Mouse (Mus musculus) stomach, embryonic 14.5 days (tissue): ENCODE measurements around the gene Hmox1. TPM values are rescaled to one million over a fixed set of nuclear protein-coding genes. Genes with fewer than 3 reads are reported as not detected.

Experiments used
- ATAC-seq: fragments of 200-750 bp; cut with Nextera tagmentation; 2 replicates; pipeline ENCODE4 v1.8.0; 2017; ENCODE audit warnings: low read depth, moderate TSS enrichment; ENCODE audit not compliant: insufficient number of reproducible peaks, insufficient read depth, low FRiP score
- H3K27ac ChIP-seq: fragments of 300-500 bp; sonication (generic); 2 replicates; pipeline ENCODE4 v1.5.1; 2014; ENCODE audit warnings: mild to moderate bottlenecking, low read length, moderate library complexity, mixed read lengths
- H3K27me3 ChIP-seq: fragments of 300-500 bp; sonication (generic); 2 replicates; pipeline ENCODE4 v1.6.1; 2014; ENCODE audit warnings: low read length, control low read depth, mixed read lengths; ENCODE audit not compliant: control insufficient read depth, insufficient read depth
- H3K36me3 ChIP-seq: fragments of 300-500 bp; sonication (generic); 2 replicates; pipeline ENCODE4 v1.6.1; 2014; ENCODE audit warnings: mild to moderate bottlenecking, control low read depth, low read length, moderate library complexity, mixed read lengths; ENCODE audit not compliant: control insufficient read depth, insufficient read depth
- H3K4me1 ChIP-seq: fragments of 300-500 bp; sonication (generic); 2 replicates; pipeline ENCODE4 v1.6.1; 2014; ENCODE audit warnings: low read length, control low read depth, mixed read lengths; ENCODE audit not compliant: control insufficient read depth, insufficient read depth
- H3K4me2 ChIP-seq: fragments of 300-500 bp; sonication (generic); replicated peaks from 2 replicates; pipeline ENCODE4 v1.6.1; 2014; ENCODE audit warnings: low read depth, low read length, control low read depth
- H3K4me3 ChIP-seq: fragments of 300-500 bp; sonication (generic); 2 replicates; pipeline ENCODE4 v1.5.1; 2014; ENCODE audit warnings: low read depth, low read length, control low read depth
- H3K9ac ChIP-seq: fragments of 300-500 bp; sonication (generic); replicated peaks from 2 replicates; pipeline ENCODE4 v1.6.1; 2014; ENCODE audit warnings: low read depth, mild to moderate bottlenecking, control low read depth, low read length, moderate library complexity, mixed read lengths
- H3K9me3 ChIP-seq: fragments of 300-500 bp; sonication (generic); 2 replicates; pipeline ENCODE4 v1.6.1; 2016; ENCODE audit warnings: low read depth, low read length, control low read depth; ENCODE audit not compliant: control insufficient read depth
- WGBS: fragments of 180-500 bp; shearing (Covaris S2); extraction: QIAGEN DNeasy Blood & Tissue Kit; methylation state at CpG from one replicate; pipeline ENCODE4 v1.1.7; 2014; 5-methylcytosine and 5-hydroxymethylcytosine counted together
- polyA plus RNA-seq: library from polyadenylated mRNA; unstranded; fragments of >200 nt; fragmentation: Nextera tagmentation; extraction: Ambion mirVana; gene quantifications from 2 replicates; pipeline ENCODE4 v1.2.1, GENCODE M21; 2014

The Hmox1 gene
- polyA plus RNA-seq = 7.7 and 8.7 TPM in 2 replicates

DNA sequence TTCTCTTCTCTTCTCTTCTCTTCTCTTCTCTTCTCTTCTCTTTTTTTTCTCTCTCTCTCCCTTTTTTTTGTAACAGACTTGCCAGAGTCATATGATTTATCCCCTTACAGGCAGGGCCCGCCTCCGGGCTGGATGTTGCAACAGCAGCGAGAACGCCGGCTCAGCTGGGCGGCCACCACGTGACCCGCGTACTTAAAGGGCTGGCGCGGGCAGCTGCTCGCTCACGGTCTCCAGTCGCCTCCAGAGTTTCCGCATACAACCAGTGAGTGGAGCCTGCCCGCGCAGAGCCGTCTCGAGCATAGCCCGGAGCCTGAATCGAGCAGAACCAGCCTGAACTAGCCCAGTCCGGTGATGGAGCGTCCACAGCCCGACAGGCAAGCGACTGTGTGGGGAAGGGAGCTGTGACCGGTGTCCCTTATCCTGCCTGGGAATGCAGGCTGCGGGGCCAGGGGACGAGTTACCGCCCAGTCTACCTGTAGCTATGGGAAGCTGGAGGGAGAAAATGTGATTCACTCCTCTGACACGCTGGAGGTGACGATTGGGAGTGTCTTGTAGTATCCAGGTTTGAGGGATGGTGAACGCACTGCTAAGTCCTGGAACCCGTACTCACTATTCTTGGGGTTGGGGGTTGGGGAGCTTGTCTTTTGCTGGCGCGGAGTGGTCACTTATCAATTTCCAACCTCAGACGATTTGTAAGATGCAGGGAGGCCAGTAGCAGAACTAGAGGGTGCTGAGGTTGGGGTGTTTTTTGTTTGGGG, at the start of gene Hmox1:
Hmox1 (plus strand) TSS at position 223 of the 758 bp plus-strand sequence.
- peaks cover 14% of the 10 kb centered on the region for H3K4me1 ChIP-seq
- H3K4me2 ChIP-seq = peak within 1 kb of the TSS; percentile 84
- H3K9ac ChIP-seq = peak within 1 kb of the TSS; percentile 52
- no peaks in the 10 kb centered on the region for H3K27me3 ChIP-seq
- H3K36me3 ChIP-seq = peaks cover 5% of the 10 kb centered on the region; the same call in 1 of the 2 replicates
- H3K9me3 ChIP-seq = no peaks in the 10 kb centered on the region
- peak; percentile 91 for ATAC-seq
- H3K4me3 ChIP-seq = peak within 1 kb of the TSS; percentile 61
- under 1% methylated on average over 36 of the region's 36 CpGs for WGBS
- peak within 1 kb of the TSS; percentile 48; the same call in 1 of the 2 replicates for H3K27ac ChIP-seq

DNA sequence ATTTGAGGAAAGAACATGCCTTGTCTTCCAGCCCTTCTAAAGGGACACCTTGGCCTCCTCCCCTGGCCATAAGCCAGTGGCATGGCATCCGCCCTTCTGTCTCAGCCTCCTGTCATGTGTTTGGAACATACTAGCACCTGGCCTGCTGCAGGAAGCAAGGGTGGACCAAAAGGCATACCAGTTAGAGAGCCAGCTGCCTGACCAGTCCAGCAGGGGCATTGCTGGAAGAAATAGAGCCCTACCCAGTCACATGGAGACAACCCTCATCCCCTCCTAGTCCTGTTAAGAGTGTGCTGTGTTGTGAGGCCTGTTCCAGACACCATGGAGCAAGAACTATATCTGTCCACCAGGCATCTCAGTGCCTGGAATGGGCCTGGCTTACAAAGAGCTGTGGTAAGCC, 47.1 kb upstream of the Hmox1 start:
- Histone ChIP-seq H3K4me2 (no peak overlapping the region), H3K4me1 (no peaks in the 10 kb centered on the region), H3K27ac (no peak overlapping the region), H3K36me3 (no peaks in the 10 kb centered on the region), H3K4me3 (no peak overlapping the region), H3K9me3 (no peaks in the 10 kb centered on the region), H3K27me3 (no peaks in the 10 kb centered on the region), H3K9ac (no peak overlapping the region)
- WGBS = 96% methylated on average over 1 of the region's 1 CpGs
- ATAC-seq = no peak

DNA sequence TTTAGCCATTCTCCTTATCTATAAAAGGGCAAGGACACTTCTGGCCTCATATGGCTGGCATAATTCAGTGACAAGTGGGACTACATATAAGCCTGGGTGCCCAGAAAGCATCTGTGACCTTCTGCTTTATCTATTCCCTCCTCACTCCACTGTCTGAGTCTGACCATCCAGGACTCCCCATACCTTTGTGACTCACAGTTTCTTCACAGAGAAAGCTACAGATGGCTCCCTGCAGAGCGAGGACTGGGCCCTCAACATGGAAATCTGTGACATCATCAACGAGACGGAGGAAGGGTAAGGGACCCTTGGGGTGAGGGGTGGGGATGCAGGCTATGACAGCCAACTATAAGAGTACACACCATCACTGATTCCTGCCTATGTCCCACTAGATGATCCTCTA, 45.6 kb upstream of the Hmox1 start:
- Histone ChIP-seq H3K9ac (no peak overlapping the region), H3K27me3 (no peaks in the 10 kb centered on the region), H3K36me3 (peaks cover 4% of the 10 kb centered on the region; the same call in 1 of the 2 replicates), H3K9me3 (no peaks in the 10 kb centered on the region), H3K4me2 (no peak overlapping the region), H3K4me3 (no peak overlapping the region), H3K4me1 (no peaks in the 10 kb centered on the region), H3K27ac (no peak overlapping the region)
- WGBS = 90% methylated on average over 3 of the region's 3 CpGs
- ATAC-seq = no peak

DNA sequence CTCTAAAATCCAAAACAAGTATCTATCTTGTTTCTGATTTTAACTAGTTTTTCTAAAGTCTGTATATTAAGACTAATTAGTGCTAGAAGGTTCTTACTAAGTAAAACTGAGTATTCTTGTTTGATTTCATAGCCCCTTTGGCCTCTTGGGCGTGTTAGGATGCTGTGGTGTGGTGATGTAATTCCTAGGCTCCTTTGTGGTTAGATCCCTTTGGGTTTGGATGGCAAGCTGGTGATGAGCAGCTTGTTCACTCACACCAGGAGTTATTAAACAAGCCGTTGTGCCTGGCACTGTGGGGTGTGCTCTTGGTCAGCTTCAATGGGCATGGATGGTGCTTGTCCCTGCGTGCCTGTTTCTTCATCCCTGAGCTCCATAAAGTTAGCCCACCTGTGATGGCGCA, 40.1 kb upstream of the Hmox1 start:
- H3K36me3 ChIP-seq = peaks cover 4% of the 10 kb centered on the region; the same call in 1 of the 2 replicates
- no peak overlapping the region for H3K27ac ChIP-seq
- H3K27me3 ChIP-seq = no peaks in the 10 kb centered on the region
- H3K4me1 ChIP-seq = no peaks in the 10 kb centered on the region
- no peak overlapping the region for H3K9ac ChIP-seq
- no peak overlapping the region for H3K4me2 ChIP-seq
- H3K4me3 ChIP-seq = no peak overlapping the region
- no peaks in the 10 kb centered on the region for H3K9me3 ChIP-seq
- 90% methylated on average over 4 of the region's 4 CpGs for WGBS
- ATAC-seq = no peak

DNA sequence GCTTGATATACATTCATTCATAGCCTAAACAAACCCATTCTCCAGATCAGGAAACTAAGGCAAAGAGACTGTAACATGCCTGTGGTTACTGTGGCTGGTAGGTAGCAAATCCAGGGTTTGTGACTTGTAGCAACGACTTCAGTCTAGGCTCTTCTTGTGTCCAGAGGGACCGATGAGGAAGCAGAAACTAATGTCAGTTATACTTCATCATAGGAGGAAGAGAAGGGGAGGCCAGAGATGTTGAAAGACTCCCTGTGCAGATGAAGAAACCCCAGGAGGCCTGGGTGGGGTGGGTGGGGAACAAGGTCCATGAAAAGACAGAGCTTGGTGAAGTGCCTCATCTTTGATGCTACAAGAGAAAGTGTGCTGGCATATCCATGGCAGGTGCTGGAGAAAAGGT, 37.7 kb upstream of the Hmox1 start:
- Histone ChIP-seq H3K4me3 (no peak overlapping the region), H3K27ac (no peak overlapping the region), H3K27me3 (no peaks in the 10 kb centered on the region), H3K4me2 (no peak overlapping the region), H3K4me1 (no peaks in the 10 kb centered on the region), H3K9ac (no peak overlapping the region), H3K9me3 (no peaks in the 10 kb centered on the region), H3K36me3 (peaks cover 4% of the 10 kb centered on the region; the same call in 1 of the 2 replicates)
- 88% methylated on average over 2 of the region's 2 CpGs for WGBS
- ATAC-seq = no peak

DNA sequence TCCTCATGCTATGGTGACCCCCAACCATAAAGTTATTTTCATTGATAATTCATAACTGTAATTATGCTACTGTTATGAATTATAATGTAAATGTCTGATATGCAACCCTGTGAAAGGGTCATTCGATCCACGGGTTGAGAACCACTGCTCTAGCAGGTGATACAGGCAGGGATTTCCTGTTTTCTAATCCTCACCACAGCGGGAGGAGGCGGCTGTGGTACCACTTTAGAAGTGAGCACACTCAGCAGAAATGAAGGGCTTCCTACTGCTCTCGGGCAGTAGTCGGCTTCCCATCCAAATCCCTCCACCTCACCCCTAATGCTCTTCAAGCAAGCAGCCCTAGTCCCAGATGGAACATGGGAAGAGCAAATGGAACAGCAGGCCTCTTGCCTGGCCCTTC, 33.4 kb upstream of the Hmox1 start:
- no peaks in the 10 kb centered on the region for H3K4me1 ChIP-seq
- no peaks in the 10 kb centered on the region for H3K9me3 ChIP-seq
- no peak overlapping the region for H3K4me2 ChIP-seq
- H3K4me3 ChIP-seq = no peak overlapping the region
- WGBS = 69% methylated on average over 6 of the region's 6 CpGs
- H3K36me3 ChIP-seq = no peaks in the 10 kb centered on the region; the same call in 1 of the 2 replicates
- ATAC-seq = no peak
- H3K27me3 ChIP-seq = no peaks in the 10 kb centered on the region
- H3K27ac ChIP-seq = no peak overlapping the region
- H3K9ac ChIP-seq = no peak overlapping the region

DNA sequence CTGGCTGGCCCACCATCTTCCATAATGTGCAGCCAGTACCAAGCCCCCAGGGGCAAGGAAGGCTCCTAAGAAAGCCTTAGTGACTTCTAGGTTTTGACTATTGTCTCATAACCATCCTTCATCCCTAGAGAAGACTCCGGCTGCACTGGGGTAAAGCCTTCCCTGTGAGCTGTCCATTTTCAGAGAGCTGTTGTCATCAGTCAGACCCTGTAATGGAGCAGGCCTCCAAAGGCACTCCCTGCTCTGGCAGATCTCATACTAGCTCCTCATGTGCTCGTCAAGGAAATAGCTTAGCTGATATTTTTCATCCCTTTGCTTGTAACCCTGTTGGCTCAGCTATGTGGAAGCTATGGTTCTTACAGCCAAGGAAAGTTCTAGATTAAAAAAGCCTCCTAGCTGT, 32.6 kb upstream of the Hmox1 start:
- 78% methylated on average over 2 of the region's 2 CpGs for whole genome bisulfite sequencing
- no peak for ATAC-seq
- H3K9ac ChIP-seq = no peak overlapping the region
- no peak overlapping the region for H3K4me2 ChIP-seq
- H3K27me3 ChIP-seq = no peaks in the 10 kb centered on the region
- no peaks in the 10 kb centered on the region; the same call in 1 of the 2 replicates for H3K36me3 ChIP-seq
- no peaks in the 10 kb centered on the region for H3K9me3 ChIP-seq
- H3K4me1 ChIP-seq = no peaks in the 10 kb centered on the region
- H3K4me3 ChIP-seq = no peak overlapping the region
- H3K27ac ChIP-seq = no peak overlapping the region

DNA sequence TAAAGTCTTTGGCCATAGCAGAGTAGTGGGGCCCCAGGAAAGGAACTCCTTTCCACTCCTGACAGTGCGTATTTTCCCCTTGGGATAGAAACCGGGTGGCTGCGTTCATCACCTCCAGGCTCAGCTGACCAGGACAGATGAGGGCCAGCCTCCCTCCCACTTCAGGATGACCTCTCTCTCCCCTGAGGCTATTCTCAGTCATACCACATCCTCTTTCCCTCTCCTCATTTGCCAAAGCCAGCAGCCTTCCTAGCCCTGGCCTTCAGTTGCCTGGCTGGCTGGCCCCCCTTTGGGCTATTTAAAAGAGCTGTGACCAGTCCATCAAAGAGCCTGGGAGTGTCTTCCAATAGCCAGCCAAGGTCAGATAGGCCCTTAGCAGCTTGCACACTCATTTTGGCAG, 30.1 kb upstream of the Hmox1 start:
- Histone ChIP-seq H3K27ac (no peak overlapping the region), H3K4me2 (no peak overlapping the region), H3K9me3 (no peaks in the 10 kb centered on the region), H3K4me3 (no peak overlapping the region), H3K4me1 (no peaks in the 10 kb centered on the region), H3K36me3 (no peaks in the 10 kb centered on the region; the same call in 1 of the 2 replicates), H3K9ac (no peak overlapping the region), H3K27me3 (no peaks in the 10 kb centered on the region)
- WGBS = 80% methylated on average over 3 of the region's 3 CpGs
- no peak for ATAC-seq
